Mouse (Mus musculus) heart, adult 2 months (tissue): ENCODE measurements around the gene Epo. TPM values are rescaled to one million over a fixed set of nuclear protein-coding genes. Genes with fewer than 3 reads are reported as not detected.

Source experiments
- DNase-seq, 2 experiments: peaks; one replicate each; pipeline ENCODE4 v3.0.0; 2021
- H3K27ac ChIP-seq: fragments of 200-600 bp; 2 replicates; pipeline ENCODE4 v1.8.1; 2022
- H3K27me3 ChIP-seq: fragments of 200-500 bp; 2 replicates; pipeline ENCODE4 v1.6.1; 2012; ENCODE audit warnings: mild to moderate bottlenecking, low read length, inconsistent platforms, mixed read lengths; ENCODE audit not compliant: control insufficient read depth, insufficient read depth
- H3K36me3 ChIP-seq: fragments of 200-500 bp; 2 replicates; pipeline ENCODE4 v1.6.1; 2012; ENCODE audit warnings: low read length, inconsistent platforms; ENCODE audit not compliant: control insufficient read depth, insufficient read depth
- H3K4me1 ChIP-seq: fragments of 200-500 bp; 2 replicates; pipeline ENCODE4 v1.6.1; 2011; ENCODE audit warnings: low read length; ENCODE audit not compliant: control insufficient read depth, insufficient read depth
- H3K4me3 ChIP-seq: fragments of 200-600 bp; 2 replicates; pipeline ENCODE4 v1.8.1; 2022
- H3K79me2 ChIP-seq: fragments of 200-500 bp; replicated peaks from 2 replicates; pipeline ENCODE4 v1.6.1; 2012; ENCODE audit warnings: mild to moderate bottlenecking, inconsistent platforms, low read length, moderate library complexity, mixed read lengths; ENCODE audit not compliant: control insufficient read depth, insufficient read depth
- H3K9ac ChIP-seq: fragments of 200-500 bp; 2 replicates; pipeline ENCODE4 v1.6.1; 2012; ENCODE audit warnings: low read depth, mild to moderate bottlenecking, control low read depth, inconsistent platforms, low read length, mixed read lengths
- CTCF ChIP-seq: fragments of 200-600 bp; IDR thresholded peaks from 2 replicates; pipeline ENCODE4 v1.8.1; 2022; ENCODE audit warnings: antibody characterized with exemption, mild to moderate bottlenecking, moderate library complexity
- EP300 ChIP-seq: fragments of 200-500 bp; IDR thresholded peaks from 2 replicates; pipeline ENCODE4 v1.6.1; 2011; ENCODE audit warnings: low read depth, low read length, control low read depth; ENCODE audit not compliant: insufficient read depth
- POLR2A ChIP-seq: fragments of 200-500 bp; IDR thresholded peaks from 2 replicates; pipeline ENCODE4 v1.6.1; 2011; ENCODE audit warnings: mild to moderate bottlenecking, low read depth, low read length, control low read depth; ENCODE audit not compliant: insufficient read depth
- WGBS: fragments of 180-500 bp; shearing (Covaris S2); methylation state at CpG from one replicate; pipeline ENCODE4 v1.1.7; 2018; 5-methylcytosine and 5-hydroxymethylcytosine counted together
- intact Hi-C: fragments of 180-260 bp; cut with DNase I; formaldehyde crosslinking; loops from one replicate; pipeline ENCODE4 v1.15.1; 2025
- polyA plus RNA-seq: library from polyadenylated mRNA; depleted of rRNA; stranded (reverse); fragments of >200 nt; gene quantifications from 2 replicates; pipeline ENCODE4 v1.2.3, GENCODE M21; 2012
- total RNA-seq, 2 experiments: library from RNA; stranded (reverse); gene quantifications; 2 replicates each; pipeline ENCODE4 v1.2.3; 2021

Epo gene
- total and polyA plus RNA-seq, 3 experiments: not detected

GRCm38 (mm10) chr5:137474351-137474750, 58.7 kb downstream of the Epo start:
- no peaks in the 10 kb centered on the region for H3K4me1 ChIP-seq
- no peak for TF ChIP-seq POLR2A
- no peak for TF ChIP-seq EP300
- TF ChIP-seq CTCF: no peak
- intact Hi-C loops: no loop called here
- no peak overlapping the region for H3K9ac ChIP-seq
- no peaks in the 10 kb centered on the region for H3K27me3 ChIP-seq
- 71% methylated on average over 2 of the region's 2 CpGs for WGBS
- H3K79me2 ChIP-seq: no peaks in the 10 kb centered on the region
- no peaks in the 10 kb centered on the region for H3K36me3 ChIP-seq
- H3K27ac ChIP-seq: no peak overlapping the region
- no peak overlapping the region for H3K4me3 ChIP-seq
- no peak for DNase-seq

- intact Hi-C loops: no loop called here
- Histone ChIP-seq H3K79me2 (no peaks in the 10 kb centered on the region), H3K27ac (no peak overlapping the region), H3K9ac (no peak overlapping the region), H3K4me1 (no peaks in the 10 kb centered on the region), H3K27me3 (no peaks in the 10 kb centered on the region), H3K4me3 (no peak overlapping the region), H3K36me3 (no peaks in the 10 kb centered on the region)
- TF ChIP-seq EP300 (no peak), CTCF (no peak), POLR2A (no peak)
- 49% methylated on average over 5 of the region's 5 CpGs for WGBS
- DNase-seq: no peak
Observed at GRCm38 (mm10) chr5:137472252-137472904, 60.7 kb downstream of the Epo start.

- TF ChIP-seq POLR2A: no peak
- TF ChIP-seq CTCF: no peak
- no peak for TF ChIP-seq EP300
- DNase-seq: no peak
- H3K9ac ChIP-seq: no peak overlapping the region
- no peaks in the 10 kb centered on the region for H3K79me2 ChIP-seq
- H3K4me1 ChIP-seq: no peaks in the 10 kb centered on the region
- H3K27me3 ChIP-seq: no peaks in the 10 kb centered on the region; the same call in 1 of the 2 replicates
- WGBS: 88% methylated on average over 6 of the region's 6 CpGs
- no peaks in the 10 kb centered on the region for H3K36me3 ChIP-seq
- H3K27ac ChIP-seq: no peak overlapping the region
- intact Hi-C loops: no loop called here
- H3K4me3 ChIP-seq: no peak overlapping the region
Observed at GRCm38 (mm10) chr5:137466946-137467345, 66.1 kb downstream of the Epo start.

GRCm38 (mm10) chr5:137465049-137465448, 68.0 kb downstream of the Epo start:
- no peak overlapping the region for H3K4me3 ChIP-seq
- DNase-seq: no peak

GRCm38 (mm10) chr5:137455866-137456591, 77.0 kb downstream of the Epo start:
- no peak overlapping the region for H3K9ac ChIP-seq
- no peaks in the 10 kb centered on the region for H3K27me3 ChIP-seq
- DNase-seq: no peak
- intact Hi-C loops: no loop called here
- H3K4me3 ChIP-seq: no peak overlapping the region
- WGBS: 51% methylated on average over 7 of the region's 7 CpGs
- TF ChIP-seq EP300: no peak
- no peak for TF ChIP-seq CTCF
- no peak for TF ChIP-seq POLR2A
- no peaks in the 10 kb centered on the region for H3K36me3 ChIP-seq
- H3K4me1 ChIP-seq: no peaks in the 10 kb centered on the region
- no peaks in the 10 kb centered on the region for H3K79me2 ChIP-seq
- H3K27ac ChIP-seq: no peak overlapping the region

More at GRCm38 (mm10) chr5:137465049-137465448, 68.0 kb downstream of the Epo start:
- no peaks in the 10 kb centered on the region for H3K4me1 ChIP-seq
- no peaks in the 10 kb centered on the region for H3K36me3 ChIP-seq
- TF ChIP-seq EP300: no peak
- no peak for TF ChIP-seq POLR2A
- peak; percentile 24; the same call in 1 of the 2 replicates for TF ChIP-seq CTCF
- no peak overlapping the region for H3K9ac ChIP-seq
- intact Hi-C loops: no loop called here
- H3K27me3 ChIP-seq: no peaks in the 10 kb centered on the region; the same call in 1 of the 2 replicates
- WGBS: 37% methylated on average over 3 of the region's 3 CpGs
- H3K27ac ChIP-seq: no peak overlapping the region
- H3K79me2 ChIP-seq: no peaks in the 10 kb centered on the region

GRCm38 (mm10) chr5:137455206-137455605, 77.8 kb downstream of the Epo start:
- no peaks in the 10 kb centered on the region for H3K4me1 ChIP-seq
- intact Hi-C loops: no loop called here
- TF ChIP-seq EP300 (no peak), POLR2A (no peak), CTCF (no peak)
- no peak overlapping the region for H3K27ac ChIP-seq
- no peaks in the 10 kb centered on the region for H3K79me2 ChIP-seq
- H3K27me3 ChIP-seq: no peaks in the 10 kb centered on the region
- 67% methylated on average over 6 of the region's 6 CpGs for WGBS
- no peak for DNase-seq
- no peaks in the 10 kb centered on the region for H3K36me3 ChIP-seq
- H3K9ac ChIP-seq: no peak overlapping the region
- H3K4me3 ChIP-seq: no peak overlapping the region
